Mouse (Mus musculus) forebrain, embryonic 13.5 days (tissue): ENCODE data around the gene Cd200. TPM values are rescaled to one million over a fixed set of nuclear protein-coding genes. Genes with fewer than 3 reads are reported as not detected.

Experiments used
- polyA plus RNA-seq: library from polyadenylated mRNA; unstranded; fragments of >200 nt; fragmentation: Nextera tagmentation; extraction: Ambion mirVana; gene quantifications from 2 replicates; pipeline ENCODE4 v1.2.1, GENCODE M21; 2015

The Cd200 gene
- polyA plus RNA-seq, 1 experiment from 2014 or later, result 102 TPM

Other genes with a start within 250 kb of the Cd200 start
- 0.30 and 0.48 TPM in 2 replicates for gene Btla, start 184.7 kb downstream of the Cd200 start, polyA plus RNA-seq
- not detected in 2 replicates for gene Gm609, start 83.9 kb upstream of the Cd200 start, polyA plus RNA-seq
- gene Gm17783, start 123.0 kb upstream of the Cd200 start, polyA plus RNA-seq, result not detected in 2 replicates
- not detected in 2 replicates for gene Slc9c1, start 126.3 kb upstream of the Cd200 start, polyA plus RNA-seq
- not detected in 2 replicates for gene Gcsam, start 201.3 kb upstream of the Cd200 start, polyA plus RNA-seq
- not detected in 2 replicates for gene BC016579, start 245.0 kb upstream of the Cd200 start, polyA plus RNA-seq